Mouse (Mus musculus) liver, embryonic 11.5 days (tissue): ENCODE results near the gene Tnfrsf4. TPM values are rescaled to one million over a fixed set of nuclear protein-coding genes. Genes with fewer than 3 reads are reported as not detected.

Experiments used
- ATAC-seq: fragments of 200-750 bp; cut with Nextera tagmentation; replicated peaks from 2 replicates; pipeline ENCODE4 v1.8.0; 2017; ENCODE audit warnings: moderate number of reproducible peaks, mild to moderate bottlenecking, moderate TSS enrichment, moderate library complexity; ENCODE audit not compliant: low FRiP score
- DNase-seq: peaks from one replicate; pipeline ENCODE4 v3.0.0-alpha.2; 2017; ENCODE audit warnings: low spot score
- H3K27ac ChIP-seq: fragments of 300-500 bp; sonication (generic); 2 replicates; pipeline ENCODE4 v1.5.1; 2014; ENCODE audit warnings: mild to moderate bottlenecking, low read depth, low read length, control low read depth
- H3K27me3 ChIP-seq: fragments of 300-500 bp; sonication (generic); replicated peaks from 2 replicates; pipeline ENCODE4 v1.6.1; 2014; ENCODE audit warnings: low read length, mixed read lengths; ENCODE audit not compliant: control insufficient read depth, insufficient read depth
- H3K36me3 ChIP-seq: fragments of 300-500 bp; sonication (generic); 2 replicates; pipeline ENCODE4 v1.6.1; 2014; ENCODE audit warnings: mild to moderate bottlenecking, low read length, moderate library complexity, mixed read lengths; ENCODE audit not compliant: control insufficient read depth, insufficient read depth
- H3K4me1 ChIP-seq: fragments of 300-500 bp; sonication (generic); replicated peaks from 2 replicates; pipeline ENCODE4 v1.6.1; 2014; ENCODE audit warnings: low read length, mixed read lengths; ENCODE audit not compliant: control insufficient read depth, insufficient read depth
- H3K4me2 ChIP-seq: fragments of 300-500 bp; sonication (generic); 2 replicates; pipeline ENCODE4 v1.6.1; 2014; ENCODE audit warnings: mild to moderate bottlenecking, control low read depth, moderate library complexity
- H3K4me3 ChIP-seq: fragments of 300-500 bp; sonication (generic); 2 replicates; pipeline ENCODE4 v1.5.1; 2014; ENCODE audit warnings: low read depth, low read length, control low read depth
- H3K9ac ChIP-seq: fragments of 300-500 bp; sonication (generic); 2 replicates; pipeline ENCODE4 v1.6.1; 2014; ENCODE audit warnings: low read depth, low read length, control low read depth
- H3K9me3 ChIP-seq: fragments of 300-500 bp; sonication (generic); 2 replicates; pipeline ENCODE4 v1.6.1; 2016; ENCODE audit warnings: low read length, inconsistent platforms, mixed read lengths; ENCODE audit not compliant: control insufficient read depth
- WGBS: fragments of 180-500 bp; shearing (Covaris S2); extraction: QIAGEN DNeasy Blood & Tissue Kit; methylation state at CpG from one replicate; pipeline ENCODE4 v1.1.7; 2014; 5-methylcytosine and 5-hydroxymethylcytosine counted together
- polyA plus RNA-seq: library from polyadenylated mRNA; unstranded; fragments of >200 nt; fragmentation: Nextera tagmentation; extraction: Ambion mirVana; gene quantifications from 2 replicates; pipeline ENCODE4 v1.2.1, GENCODE M21; 2014

Tnfrsf4 gene
- 0.85 TPM in 1 of 2 replicates, not detected in the other for polyA plus RNA-seq

DNA sequence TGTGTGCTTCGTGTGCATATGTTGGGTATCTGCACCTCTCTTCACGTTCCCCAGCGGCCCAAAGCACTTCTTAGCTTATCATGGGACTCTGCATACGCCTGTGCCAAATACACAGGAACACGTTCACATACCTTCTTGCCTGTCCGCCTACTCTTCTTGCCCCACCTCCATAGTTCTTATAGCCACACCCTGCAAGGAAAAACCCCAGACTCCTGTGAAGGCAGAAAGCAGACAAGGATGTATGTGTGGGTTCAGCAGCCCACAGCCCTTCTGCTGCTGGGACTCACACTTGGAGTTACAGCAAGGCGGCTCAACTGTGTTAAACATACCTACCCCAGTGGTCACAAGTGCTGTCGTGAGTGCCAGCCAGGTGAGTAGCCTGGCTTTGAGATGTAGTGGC is at the start of gene Tnfrsf4:
Gene Tnfrsf4, plus strand, starts transcription at position 207 of the 400 bp plus-strand sequence.
- peaks cover 32% of the 10 kb centered on the region for H3K36me3 ChIP-seq
- WGBS: 78% methylated on average over 8 of the region's 8 CpGs
- H3K4me1 ChIP-seq: no peaks in the 10 kb centered on the region
- H3K27me3 ChIP-seq: no peaks in the 10 kb centered on the region
- H3K9ac ChIP-seq: no peak within 1 kb of the TSS
- no peak within 1 kb of the TSS for H3K27ac ChIP-seq
- ATAC-seq (0 out of 2 replicates have a peak, but pooled peaks have one; percentile 9), DNase-seq (no peak)
- H3K4me3 ChIP-seq: no peak within 1 kb of the TSS
- H3K4me2 ChIP-seq: no peak within 1 kb of the TSS
- no peaks in the 10 kb centered on the region for H3K9me3 ChIP-seq

DNA sequence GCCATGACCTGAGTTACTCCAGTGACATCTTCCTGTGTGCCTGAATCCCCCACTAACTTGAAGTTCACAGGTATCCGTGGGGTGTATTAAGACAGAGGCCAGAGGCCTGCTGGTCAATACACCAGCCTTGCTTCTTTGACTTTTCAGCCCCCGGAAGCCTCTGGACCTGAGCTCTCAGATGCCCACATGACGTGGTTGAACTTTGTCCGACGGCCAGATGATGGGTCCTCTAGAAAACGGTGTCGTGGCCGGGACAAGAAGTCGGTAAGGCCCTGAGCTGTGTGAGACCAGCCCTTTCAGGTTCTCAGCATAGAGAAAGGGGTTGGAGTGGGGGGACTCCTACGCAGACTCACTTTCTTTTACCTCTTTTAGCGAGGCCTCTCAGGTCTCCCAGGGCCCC is 49.2 kb upstream of the Tnfrsf4 start:
- H3K27ac ChIP-seq: no peak overlapping the region
- no peaks in the 10 kb centered on the region for H3K9me3 ChIP-seq
- H3K4me2 ChIP-seq: no peak overlapping the region
- peaks cover 29% of the 10 kb centered on the region for H3K4me1 ChIP-seq
- WGBS: 87% methylated on average over 11 of the region's 11 CpGs
- H3K9ac ChIP-seq: no peak overlapping the region
- peaks cover 16% of the 10 kb centered on the region for H3K36me3 ChIP-seq
- ATAC-seq: no peak
- no peak for DNase-seq
- H3K27me3 ChIP-seq: no peaks in the 10 kb centered on the region
- no peak overlapping the region for H3K4me3 ChIP-seq

DNA sequence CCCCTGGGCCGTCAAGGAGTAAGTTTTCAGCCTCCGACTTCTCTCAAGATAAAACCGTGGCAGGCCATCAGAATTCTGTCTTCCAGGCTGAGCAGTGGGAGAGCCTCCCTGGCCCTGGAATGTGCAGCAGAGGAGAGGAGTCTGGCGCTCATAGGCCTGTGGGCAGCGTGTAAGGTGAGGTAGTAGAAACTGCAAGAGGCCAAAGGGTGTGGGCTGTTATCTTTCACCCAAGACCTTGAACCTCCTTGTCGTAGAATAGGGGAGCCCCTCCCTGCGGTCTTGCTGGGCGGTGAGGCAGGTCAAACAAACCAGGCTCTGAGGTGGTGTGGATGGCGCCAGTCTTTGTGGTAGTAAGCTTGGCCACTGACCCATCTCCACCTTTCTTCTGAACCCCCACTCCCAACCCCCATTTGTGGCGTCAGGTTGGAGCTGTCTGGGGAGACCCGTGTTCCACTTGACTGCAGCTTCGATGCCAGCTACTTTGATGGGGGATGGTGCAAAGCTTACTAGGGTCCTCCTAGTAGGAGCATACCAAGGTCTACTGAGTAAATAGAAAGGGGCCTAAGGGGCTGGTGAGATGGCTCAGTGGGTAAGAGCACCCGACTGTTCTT is 44.5 kb upstream of the Tnfrsf4 start:
- Histone ChIP-seq H3K4me1 (peaks cover 11% of the 10 kb centered on the region), H3K27ac (0 out of 2 replicates have a peak overlapping the region, but pooled peaks have one; percentile 38), H3K9ac (no peak overlapping the region; the same call in 1 of the 2 replicates), H3K27me3 (no peaks in the 10 kb centered on the region), H3K9me3 (no peaks in the 10 kb centered on the region), H3K36me3 (peaks cover 16% of the 10 kb centered on the region), H3K4me2 (peak overlapping the region; percentile 43), H3K4me3 (no peak overlapping the region)
- ATAC-seq (peak; percentile 75), DNase-seq (no peak)
- 56% methylated on average over 13 of the region's 13 CpGs for WGBS

DNA sequence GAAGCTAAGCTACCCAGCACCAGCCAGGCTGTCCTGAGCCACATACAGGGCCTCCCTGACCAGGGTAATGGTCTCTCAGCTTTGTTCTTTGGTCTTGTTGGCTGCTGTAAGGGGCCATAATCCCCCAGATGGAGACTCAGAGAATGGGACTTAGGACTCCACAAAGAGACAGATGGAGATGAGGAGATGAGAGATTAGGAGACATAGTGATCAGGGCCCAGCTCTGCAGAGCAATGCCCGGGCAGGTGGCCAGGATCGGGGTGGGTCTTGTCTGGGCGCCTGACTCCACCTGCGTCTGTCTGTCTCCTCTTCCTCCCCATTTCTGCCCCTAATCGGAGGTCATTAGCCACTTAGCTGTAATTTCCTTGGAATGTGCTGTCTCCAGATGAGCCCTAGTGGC is 43.4 kb upstream of the Tnfrsf4 start:
- Histone ChIP-seq H3K4me1 (peaks cover 8% of the 10 kb centered on the region), H3K4me2 (no peak overlapping the region), H3K4me3 (no peak overlapping the region), H3K27ac (no peak overlapping the region; the same call in 1 of the 2 replicates), H3K36me3 (peaks cover 9% of the 10 kb centered on the region; the same call in 1 of the 2 replicates), H3K27me3 (no peaks in the 10 kb centered on the region), H3K9ac (no peak overlapping the region), H3K9me3 (no peaks in the 10 kb centered on the region)
- ATAC-seq (no peak), DNase-seq (no peak)
- 93% methylated on average over 5 of the region's 5 CpGs for WGBS

DNA sequence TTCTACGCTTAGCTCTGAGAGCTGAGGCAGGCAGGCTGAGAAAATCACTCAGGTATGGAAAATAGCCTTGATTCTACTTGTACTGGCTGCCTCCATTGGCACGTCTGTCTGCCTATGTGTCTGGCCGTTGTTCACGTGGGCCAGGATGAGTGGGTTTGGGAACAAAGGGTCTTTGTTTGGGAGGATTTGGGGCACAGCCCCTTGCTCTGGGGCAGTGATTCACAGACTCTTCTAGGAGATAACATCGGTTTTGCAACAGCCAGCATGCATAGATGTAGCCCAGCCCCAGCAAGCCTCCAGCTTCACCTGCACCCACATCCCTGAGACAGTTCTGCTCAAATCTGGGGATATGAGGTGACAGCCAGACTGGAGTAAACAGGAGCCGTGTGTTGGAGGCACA is 41.0 kb upstream of the Tnfrsf4 start:
- ATAC-seq: no peak
- no peaks in the 10 kb centered on the region for H3K36me3 ChIP-seq
- 82% methylated on average over 6 of the region's 6 CpGs for WGBS

DNA sequence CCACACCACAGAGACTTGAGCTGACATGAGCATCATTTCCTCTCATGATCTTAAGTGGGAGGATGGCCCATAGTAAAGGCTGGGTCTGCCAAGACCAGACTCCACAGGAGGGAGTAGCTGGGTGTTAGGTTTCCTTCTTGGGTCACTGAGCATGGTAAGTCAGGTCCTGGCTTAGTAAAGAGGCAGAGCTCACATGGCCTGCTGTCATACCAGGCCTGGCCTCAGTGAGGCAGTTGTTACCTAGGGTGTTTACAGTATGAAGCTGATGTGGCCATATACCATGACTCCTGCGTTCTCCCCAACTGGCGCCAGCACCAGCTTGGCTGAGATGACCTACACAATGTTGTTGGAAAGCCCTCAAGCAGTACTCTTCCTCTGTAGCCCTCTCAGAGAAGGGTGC is 40.4 kb upstream of the Tnfrsf4 start:
- 87% methylated on average over 2 of the region's 2 CpGs for WGBS

More for the DNA sequence above, 41.0 kb upstream of the Tnfrsf4 start:
- Histone ChIP-seq H3K4me2 (no peak overlapping the region), H3K9ac (no peak overlapping the region), H3K27ac (no peak overlapping the region), H3K9me3 (no peaks in the 10 kb centered on the region), H3K4me1 (peaks cover 8% of the 10 kb centered on the region), H3K4me3 (no peak overlapping the region), H3K27me3 (no peaks in the 10 kb centered on the region)
- DNase-seq: no peak

DNA sequence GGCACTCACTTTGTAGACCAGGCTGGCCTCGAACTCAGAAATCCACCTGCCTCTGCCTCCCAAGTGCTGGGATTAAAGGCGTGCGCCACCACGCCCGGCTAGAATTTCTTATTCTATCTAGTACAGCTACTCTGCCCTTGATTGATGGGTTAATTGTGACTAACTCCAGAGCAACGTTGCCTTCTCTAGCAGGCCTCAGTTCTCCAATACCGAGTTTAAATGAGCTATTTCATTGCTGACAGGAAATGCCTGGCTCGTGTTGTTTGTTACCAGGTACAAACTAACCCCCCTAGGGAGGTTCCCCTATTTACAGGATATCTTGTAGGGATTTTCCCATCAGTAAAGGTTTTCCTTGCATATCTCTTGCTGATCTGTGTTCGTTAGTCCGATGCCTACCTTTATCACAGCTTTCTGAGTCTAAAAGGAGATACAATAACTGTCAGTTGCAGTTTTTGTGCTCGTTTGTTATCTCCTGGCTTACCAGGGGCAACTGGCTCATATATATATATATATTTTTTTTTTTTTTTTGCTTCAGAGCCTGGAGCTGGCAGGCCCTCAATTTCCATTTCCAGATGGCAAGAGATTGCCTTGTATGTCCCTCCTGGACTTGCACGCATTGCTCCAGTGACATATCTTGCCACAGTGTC is 32.1 kb upstream of the Tnfrsf4 start:
- Histone ChIP-seq H3K27me3 (no peaks in the 10 kb centered on the region; the same call in 1 of the 2 replicates), H3K9ac (no peak overlapping the region), H3K36me3 (no peaks in the 10 kb centered on the region), H3K27ac (no peak overlapping the region), H3K4me1 (no peaks in the 10 kb centered on the region), H3K9me3 (no peaks in the 10 kb centered on the region), H3K4me2 (no peak overlapping the region), H3K4me3 (no peak overlapping the region)
- DNase-seq: no peak
- no peak for ATAC-seq
- WGBS: 61% methylated on average over 12 of the region's 12 CpGs

More for the DNA sequence above, 40.4 kb upstream of the Tnfrsf4 start:
- Histone ChIP-seq H3K27me3 (no peaks in the 10 kb centered on the region), H3K9ac (no peak overlapping the region), H3K9me3 (no peaks in the 10 kb centered on the region), H3K36me3 (no peaks in the 10 kb centered on the region), H3K4me2 (no peak overlapping the region), H3K4me3 (no peak overlapping the region), H3K4me1 (peaks cover 8% of the 10 kb centered on the region), H3K27ac (no peak overlapping the region)
- ATAC-seq (no peak), DNase-seq (no peak)

DNA sequence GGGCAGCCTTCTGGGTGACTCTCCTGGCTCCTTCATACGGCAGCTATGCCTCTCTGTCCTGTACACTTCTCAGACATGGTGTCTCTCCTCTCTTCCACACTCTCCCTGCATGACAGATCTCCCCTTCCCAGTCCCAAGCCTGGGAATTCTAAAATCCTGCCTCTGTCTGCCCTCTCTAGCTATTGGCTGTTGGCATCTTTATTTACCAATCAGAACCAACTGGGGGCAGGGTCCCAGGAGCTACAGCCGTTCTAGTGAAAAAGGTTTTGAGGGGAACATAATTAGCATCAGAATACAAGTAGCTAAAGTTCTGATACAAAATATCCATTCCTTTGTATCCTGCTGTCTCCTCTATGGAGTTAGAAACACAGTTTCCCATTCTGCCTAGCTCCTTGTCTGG is 29.9 kb upstream of the Tnfrsf4 start:
- no peak overlapping the region for H3K4me2 ChIP-seq
- no peak overlapping the region for H3K27ac ChIP-seq
- no peaks in the 10 kb centered on the region for H3K9me3 ChIP-seq
- H3K9ac ChIP-seq: no peak overlapping the region
- 30% methylated on average over 2 of the region's 2 CpGs for WGBS
- H3K27me3 ChIP-seq: no peaks in the 10 kb centered on the region; the same call in 1 of the 2 replicates
- H3K36me3 ChIP-seq: no peaks in the 10 kb centered on the region
- no peak overlapping the region for H3K4me3 ChIP-seq
- DNase-seq: no peak
- H3K4me1 ChIP-seq: peaks cover 11% of the 10 kb centered on the region
- no peak for ATAC-seq
